ENCODE assay signal across 33 mouse cellular contexts in the genomic region with DNA sequence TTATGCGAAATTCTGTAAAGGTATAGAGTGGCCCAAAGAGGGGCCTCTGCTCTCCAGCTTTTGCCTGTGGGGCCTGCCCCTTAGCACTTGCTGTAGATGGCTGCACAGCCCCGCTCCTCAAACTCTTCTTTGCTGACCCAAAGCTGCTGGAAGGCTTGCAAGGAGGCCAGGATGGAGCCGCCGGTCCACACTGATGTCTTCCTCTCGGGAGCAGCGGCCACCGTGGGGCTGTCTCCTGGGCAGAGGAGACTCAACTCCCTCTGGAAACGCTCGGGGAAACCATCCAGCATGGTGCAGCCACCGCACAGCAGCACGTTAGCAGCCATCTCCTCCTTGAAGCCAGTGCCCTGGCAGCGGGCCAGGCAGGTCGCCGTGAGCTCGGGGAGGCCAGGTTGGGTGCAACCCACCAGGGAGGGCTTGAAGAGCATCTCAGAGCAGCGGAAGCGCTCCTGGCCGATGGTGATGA. TPM values are rescaled to one million over a fixed set of nuclear protein-coding genes. Genes with fewer than 3 reads are reported as not detected.
"Had no signal": no experiment of that assay in that cellular context is flagged by ENCODE, and none has a peak within 500 bp of the region (broad histone marks: within the 10 kb centered on the region; RNA-seq: fewer than 3 reads in every experiment).

A gene (plus strand): TSS at position 51 of the 466 bp plus-strand sequence.

- H3K9ac ChIP-seq: limb, embryonic 13.5 days; liver, embryonic 12.5 days; liver, embryonic 15.5 days; midbrain, embryonic 12.5 days; midbrain, embryonic 15.5 days; neural tube, embryonic 12.5 days; neural tube, embryonic 15.5 days had no signal

- H3K4me2 ChIP-seq: limb, embryonic 13.5 days; liver, embryonic 12.5 days; liver, embryonic 15.5 days; midbrain, embryonic 12.5 days; midbrain, embryonic 15.5 days; neural tube, embryonic 12.5 days; neural tube, embryonic 15.5 days had no signal

- ATAC-seq: liver, embryonic 12.5 days; midbrain, embryonic 15.5 days had no signal

- H3K27ac ChIP-seq: kidney, postnatal 0 days; layer of hippocampus, adult 2 months; limb, embryonic 10.5 days; limb, embryonic 13.5 days; liver, embryonic 12.5 days; liver, embryonic 15.5 days; midbrain, embryonic 12.5 days; midbrain, embryonic 15.5 days; neural tube, embryonic 12.5 days; neural tube, embryonic 15.5 days; stomach, postnatal 0 days had no signal

- H3K4me1 ChIP-seq: limb, embryonic 10.5 days; limb, embryonic 13.5 days; liver, embryonic 12.5 days; liver, embryonic 15.5 days; midbrain, embryonic 12.5 days; midbrain, embryonic 15.5 days; neural tube, embryonic 12.5 days; neural tube, embryonic 15.5 days had no signal

- H3K27me3 ChIP-seq: limb, embryonic 13.5 days; liver, embryonic 12.5 days; liver, embryonic 15.5 days; midbrain, embryonic 12.5 days; midbrain, embryonic 15.5 days; neural tube, embryonic 12.5 days; neural tube, embryonic 15.5 days had no signal

- DNase-seq: kidney, adult 2 months; kidney, postnatal 25 days; layer of hippocampus, adult 9-11 months; liver; lung, adult 2 months; lung, postnatal 14 days; lung, postnatal 4 days; right cerebral cortex, adult 18-20 months; right cerebral cortex, postnatal 14 days; thymus, adult 2 months; thymus, postnatal 14 days; thymus, postnatal 4 days had no signal

- H3K9me3 ChIP-seq: limb, embryonic 10.5 days; limb, embryonic 13.5 days; liver, embryonic 12.5 days; liver, embryonic 15.5 days; midbrain, embryonic 12.5 days; midbrain, embryonic 15.5 days; neural tube, embryonic 12.5 days; neural tube, embryonic 15.5 days had no signal

- H3K36me3 ChIP-seq: liver, embryonic 15.5 days; midbrain, embryonic 15.5 days had no signal

- H3K4me3 ChIP-seq: layer of hippocampus, adult 2 months; limb, embryonic 10.5 days; limb, embryonic 13.5 days; liver, embryonic 12.5 days; liver, embryonic 15.5 days; midbrain, embryonic 12.5 days; midbrain, embryonic 15.5 days; neural tube, embryonic 12.5 days; neural tube, embryonic 15.5 days had no signal

RNA-seq across cellular contexts. Expression of the gene that starts here (rescaled TPM):
- total RNA-seq: layer of hippocampus, adult 2 months; layer of hippocampus, postnatal 25 days; left cerebral cortex, adult 18-20 months; left cerebral cortex, postnatal 25 days; megakaryocyte progenitor cell, adult 5-6 weeks; megakaryocyte-erythroid progenitor cell, adult 5-6 weeks had no signal
- polyA plus RNA-seq: kidney, adult 2 months; kidney, embryonic 14.5 days; kidney, postnatal 0 days; large intestine, adult 2 months; limb, embryonic 10.5 days; limb, embryonic 13.5 days; liver, embryonic 12.5 days; liver, embryonic 15.5 days; lung, adult 2 months; lung, embryonic 16.5 days; midbrain, embryonic 12.5 days; midbrain, embryonic 15.5 days; neural tube, embryonic 12.5 days; neural tube, embryonic 15.5 days; spleen, adult 2 months; stomach, embryonic 14.5 days; stomach, postnatal 0 days; thymus, adult 2 months had no signal
